Mouse (Mus musculus): ENCODE data around the gene Gfod1. TPM values are rescaled to one million over a fixed set of nuclear protein-coding genes. Genes with fewer than 3 reads are reported as not detected.

Gfod1 gene
- total and polyA plus RNA-seq, 2 experiments from 2014 or later, result 3.0 to 16.6 TPM

- H3K27me3 ChIP-seq (ENCODE audit: insufficient read depth, low read length), result no peaks in the 10 kb centered on the region
- no peak overlapping the region for H3K4me2 ChIP-seq (ENCODE audit: low read depth)
- peaks cover 4% of the 10 kb centered on the region for H3K36me3 ChIP-seq (ENCODE audit: insufficient read depth)
- no peak overlapping the region for H3K4me3 ChIP-seq (ENCODE audit: low read depth, low read length)
- DNase-seq, result no peak
- H3K27ac ChIP-seq (ENCODE audit: low read depth, low read length), result no peak overlapping the region
- no peak for TF ChIP-seq CTCF (IDR thresholded peaks at IDR 0.05; ENCODE audit: low read depth)
- no peak for ATAC-seq
- H3K9me3 ChIP-seq (ENCODE audit: low read length), result no peaks in the 10 kb centered on the region
- H3K9ac ChIP-seq, result no peak overlapping the region
- no peaks in the 10 kb centered on the region for H3K4me1 ChIP-seq (ENCODE audit: insufficient read depth)
- WGBS, result 87% methylated on average over 7 of the region's 7 CpGs
Observed at GRCm38 (mm10) chr13:43199282-43199681, 104.7 kb downstream of the Gfod1 start.

- 62% methylated on average over 6 of the region's 6 CpGs for WGBS
Observed at GRCm38 (mm10) chr13:43197187-43197586, 106.8 kb downstream of the Gfod1 start.

GRCm38 (mm10) chr13:43196000-43196399 is 108.0 kb downstream of the Gfod1 start:
- no peaks in the 10 kb centered on the region for H3K4me1 ChIP-seq (ENCODE audit: insufficient read depth)
- no peaks in the 10 kb centered on the region for H3K27me3 ChIP-seq (ENCODE audit: insufficient read depth, low read length)
- no peaks in the 10 kb centered on the region for H3K9me3 ChIP-seq (ENCODE audit: low read length)
- ATAC-seq (no peak), DNase-seq (no peak)
- no peak overlapping the region for H3K4me2 ChIP-seq (ENCODE audit: low read depth)
- no peak overlapping the region for H3K4me3 ChIP-seq (ENCODE audit: low read depth, low read length)
- peaks cover 4% of the 10 kb centered on the region for H3K36me3 ChIP-seq (ENCODE audit: insufficient read depth)
- H3K9ac ChIP-seq, result no peak overlapping the region
- no peak overlapping the region for H3K27ac ChIP-seq (ENCODE audit: low read depth, low read length)
- peak; percentile 36 for TF ChIP-seq CTCF (IDR thresholded peaks at IDR 0.05; ENCODE audit: low read depth)
- 57% methylated on average over 7 of the region's 7 CpGs for WGBS

More at GRCm38 (mm10) chr13:43197187-43197586, 106.8 kb downstream of the Gfod1 start:
- no peaks in the 10 kb centered on the region for H3K27me3 ChIP-seq (ENCODE audit: insufficient read depth, low read length)
- no peak for DNase-seq
- H3K36me3 ChIP-seq (ENCODE audit: insufficient read depth), result peaks cover 4% of the 10 kb centered on the region
- H3K4me2 ChIP-seq (ENCODE audit: low read depth), result no peak overlapping the region
- peak; percentile 13; the same call in 1 of the 2 replicates for TF ChIP-seq CTCF (IDR thresholded peaks at IDR 0.05; ENCODE audit: low read depth)
- H3K4me3 ChIP-seq (ENCODE audit: low read depth, low read length), result no peak overlapping the region
- no peaks in the 10 kb centered on the region for H3K4me1 ChIP-seq (ENCODE audit: insufficient read depth)
- H3K27ac ChIP-seq (ENCODE audit: low read depth, low read length), result no peak overlapping the region
- ATAC-seq, result no peak
- H3K9me3 ChIP-seq (ENCODE audit: low read length), result no peaks in the 10 kb centered on the region
- no peak overlapping the region for H3K9ac ChIP-seq

GRCm38 (mm10) chr13:43193932-43194331 is 110.0 kb downstream of the Gfod1 start:
- H3K36me3 ChIP-seq (ENCODE audit: insufficient read depth), result no peaks in the 10 kb centered on the region
- no peaks in the 10 kb centered on the region for H3K4me1 ChIP-seq (ENCODE audit: insufficient read depth)
- 89% methylated on average over 8 of the region's 8 CpGs for WGBS
- H3K4me2 ChIP-seq (ENCODE audit: low read depth), result no peak overlapping the region
- H3K4me3 ChIP-seq (ENCODE audit: low read depth, low read length), result no peak overlapping the region
- H3K9ac ChIP-seq, result no peak overlapping the region
- no peak overlapping the region for H3K27ac ChIP-seq (ENCODE audit: low read depth, low read length)
- DNase-seq (no peak), ATAC-seq (no peak)
- no peaks in the 10 kb centered on the region for H3K27me3 ChIP-seq (ENCODE audit: insufficient read depth, low read length)
- no peak for TF ChIP-seq CTCF (IDR thresholded peaks at IDR 0.05; ENCODE audit: low read depth)
- no peaks in the 10 kb centered on the region for H3K9me3 ChIP-seq (ENCODE audit: low read length)

- Histone ChIP-seq H3K36me3 (ENCODE audit: insufficient read depth) (no peaks in the 10 kb centered on the region), H3K4me2 (ENCODE audit: low read depth) (no peak overlapping the region), H3K9me3 (ENCODE audit: low read length) (no peaks in the 10 kb centered on the region), H3K4me1 (ENCODE audit: insufficient read depth) (no peaks in the 10 kb centered on the region), H3K27me3 (ENCODE audit: insufficient read depth, low read length) (no peaks in the 10 kb centered on the region), H3K9ac (no peak overlapping the region), H3K27ac (ENCODE audit: low read depth, low read length) (no peak overlapping the region), H3K4me3 (ENCODE audit: low read depth, low read length) (no peak overlapping the region)
- no peak for DNase-seq
- WGBS, result 68% methylated on average over 7 of the region's 7 CpGs
- TF ChIP-seq CTCF (IDR thresholded peaks at IDR 0.05; ENCODE audit: low read depth), result no peak
- ATAC-seq, result no peak
Observed at GRCm38 (mm10) chr13:43193266-43193665, 110.7 kb downstream of the Gfod1 start.

- WGBS, result 17% methylated on average over 14 of the region's 14 CpGs
- DNase-seq (no peak), ATAC-seq (no peak)
Observed at GRCm38 (mm10) chr13:43191741-43192192, 112.2 kb downstream of the Gfod1 start.

GRCm38 (mm10) chr13:43191290-43191689 is 112.7 kb downstream of the Gfod1 start:
- Histone ChIP-seq H3K36me3 (ENCODE audit: insufficient read depth) (no peaks in the 10 kb centered on the region), H3K4me2 (ENCODE audit: low read depth) (no peak overlapping the region), H3K27ac (ENCODE audit: low read depth, low read length) (no peak overlapping the region), H3K9ac (no peak overlapping the region), H3K27me3 (ENCODE audit: insufficient read depth, low read length) (no peaks in the 10 kb centered on the region), H3K4me1 (ENCODE audit: insufficient read depth) (no peaks in the 10 kb centered on the region), H3K4me3 (ENCODE audit: low read depth, low read length) (no peak overlapping the region), H3K9me3 (ENCODE audit: low read length) (no peaks in the 10 kb centered on the region)
- no peak for ATAC-seq
- TF ChIP-seq CTCF (IDR thresholded peaks at IDR 0.05; ENCODE audit: low read depth), result no peak
- 33% methylated on average over 1 of the region's 2 CpGs for WGBS
- DNase-seq, result no peak

More at GRCm38 (mm10) chr13:43191741-43192192, 112.2 kb downstream of the Gfod1 start:
- Histone ChIP-seq H3K27me3 (ENCODE audit: insufficient read depth, low read length) (no peaks in the 10 kb centered on the region), H3K4me3 (ENCODE audit: low read depth, low read length) (no peak overlapping the region), H3K36me3 (ENCODE audit: insufficient read depth) (no peaks in the 10 kb centered on the region), H3K9me3 (ENCODE audit: low read length) (no peaks in the 10 kb centered on the region), H3K4me2 (ENCODE audit: low read depth) (peak overlapping the region; percentile 17; the same call in 1 of the 2 replicates), H3K4me1 (ENCODE audit: insufficient read depth) (no peaks in the 10 kb centered on the region), H3K27ac (ENCODE audit: low read depth, low read length) (no peak overlapping the region), H3K9ac (no peak overlapping the region)
- TF ChIP-seq CTCF (IDR thresholded peaks at IDR 0.05; ENCODE audit: low read depth), result no peak
